Mouse (Mus musculus) stomach, postnatal 0 days (tissue): ENCODE measurements around the gene Tomm5.

Experiments used
- CTCF ChIP-seq: IDR thresholded peaks from 2 replicates; pipeline ENCODE4 v1.5.1; 2016; ENCODE audit warnings: antibody characterized with exemption, low read depth, mild to moderate bottlenecking, moderate library complexity
- EP300 ChIP-seq: optimal IDR thresholded peaks from 2 replicates; pipeline ENCODE3; 2016; ENCODE audit warnings: antibody characterized with exemption

DNA sequence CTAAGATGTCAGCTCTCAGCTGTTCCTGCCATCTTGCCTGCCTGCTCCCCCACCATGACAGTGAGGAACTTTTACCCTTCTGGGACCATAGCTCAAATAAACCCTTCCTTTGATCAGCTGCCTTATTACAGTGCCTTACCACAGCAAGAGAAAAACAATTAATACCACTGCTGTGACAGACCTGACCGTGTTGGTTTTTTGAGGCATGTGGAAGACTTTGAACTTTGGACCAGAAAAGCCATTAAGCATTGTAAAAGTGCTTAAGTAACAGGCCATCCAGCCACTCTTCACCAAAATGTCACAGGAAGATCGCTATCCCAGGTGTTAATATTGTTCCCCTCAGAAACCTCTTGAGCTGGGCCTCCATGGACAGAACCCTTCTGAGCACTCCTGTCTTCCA, 43.3 kb downstream of the Tomm5 start:
- TF ChIP-seq EP300 (no peak), CTCF (no peak)
